Mouse (Mus musculus) fat pad, adult 2 months (tissue): Measurements from ENCODE around the gene Tmem108.
"Not testable (repeated sequence)": the region's sequence is repeated elsewhere in the genome, so short reads cannot be mapped to it uniquely, and the experiment has no call there.

ENCODE experiments used
- DNase-seq: peaks from one replicate; pipeline ENCODE4 v3.0.0-alpha.2; 2011; ENCODE audit warnings: low read depth, low spot score; ENCODE audit errors: extremely low read depth

The Tmem108 gene

DNA sequence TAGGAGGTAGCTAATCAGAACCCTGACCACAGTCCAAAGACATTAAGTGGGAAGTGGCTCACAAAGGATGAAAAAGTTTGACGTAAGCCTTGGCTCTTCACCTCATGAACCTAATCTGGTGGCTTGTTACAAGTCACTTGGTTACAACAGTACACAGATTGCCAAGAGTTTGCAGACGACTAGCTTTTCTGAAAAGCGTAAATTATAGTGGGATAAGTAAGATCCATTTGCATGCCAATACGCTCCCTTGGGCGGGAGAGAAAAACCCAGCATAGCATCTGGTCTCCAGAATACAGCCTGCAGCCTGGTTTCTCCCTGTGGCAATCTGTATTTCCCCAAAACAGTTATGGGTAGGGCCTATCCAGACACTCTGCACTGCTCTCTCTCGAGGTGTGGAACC, 74.5 kb downstream of the Tmem108 start:
- no peak for DNase-seq

DNA sequence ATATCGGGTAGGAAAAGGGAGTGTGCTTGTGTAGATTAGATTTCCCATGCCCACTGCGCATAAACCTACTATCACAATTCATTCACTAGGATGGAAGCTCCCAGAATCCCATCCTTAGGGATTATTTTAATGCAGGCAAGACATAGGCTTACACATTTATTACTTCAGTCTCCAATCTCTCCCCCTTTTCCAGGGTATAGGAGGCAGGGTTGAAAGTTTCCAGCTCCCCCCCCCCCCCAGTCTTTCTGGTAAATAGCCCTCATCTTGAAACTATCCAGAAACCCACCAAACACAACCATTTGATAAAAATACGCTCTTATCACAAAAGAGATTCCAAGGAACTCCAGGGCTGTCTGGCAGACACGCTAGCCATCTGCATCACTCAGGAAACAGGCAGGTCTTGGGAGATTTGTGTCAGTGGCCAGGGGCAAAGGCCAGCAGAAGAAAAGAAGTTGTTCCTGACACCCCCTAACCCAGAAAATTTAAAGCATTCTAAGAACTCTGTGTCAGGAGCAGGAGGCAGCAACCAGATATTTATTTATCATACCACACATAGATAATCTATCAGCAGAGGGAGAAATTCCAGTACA, 79.8 kb downstream of the Tmem108 start:
- DNase-seq = no peak

DNA sequence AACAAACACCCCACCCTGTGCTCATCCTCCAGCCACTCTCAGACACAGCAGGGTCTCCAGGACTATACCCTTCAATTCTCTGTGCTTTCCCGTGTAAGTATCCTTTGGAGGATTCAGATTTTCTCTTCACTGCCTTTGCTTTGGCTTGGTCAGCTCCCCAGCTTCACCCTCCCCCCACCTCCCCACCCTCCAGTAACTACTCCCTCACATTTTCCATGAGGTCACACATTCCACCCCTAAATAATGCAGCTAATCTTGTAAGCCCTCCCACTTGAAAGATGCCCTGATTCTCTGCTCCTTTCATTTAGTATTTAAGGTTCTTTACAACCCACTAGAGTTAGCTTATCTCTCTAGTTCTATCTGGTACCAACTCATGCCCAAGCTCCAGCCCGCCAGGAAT, 82.4 kb downstream of the Tmem108 start:
- DNase-seq = no peak

GRCm38 (mm10) chr9:103678531-103679060, 83.0 kb downstream of the Tmem108 start:
- no peak for DNase-seq

DNA sequence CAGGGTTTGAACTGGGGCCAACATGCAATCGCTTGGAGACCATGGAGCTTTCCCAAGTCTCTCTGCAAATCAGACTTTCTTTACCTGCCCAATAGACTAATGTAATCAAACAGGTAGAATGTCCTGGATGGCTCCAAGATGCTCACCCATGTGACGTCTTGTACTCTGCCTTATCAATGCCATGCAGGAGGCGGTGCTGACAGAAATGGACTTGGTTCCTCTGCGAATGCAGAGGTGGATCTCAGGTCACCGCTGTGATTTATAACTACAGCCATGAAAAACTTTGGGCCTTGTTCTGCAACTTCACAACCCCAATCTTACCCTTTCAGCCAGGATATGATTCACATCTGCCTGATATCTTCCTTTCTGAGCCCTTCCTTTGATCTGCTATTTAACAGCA, 83.8 kb downstream of the Tmem108 start:
- no peak for DNase-seq

DNA sequence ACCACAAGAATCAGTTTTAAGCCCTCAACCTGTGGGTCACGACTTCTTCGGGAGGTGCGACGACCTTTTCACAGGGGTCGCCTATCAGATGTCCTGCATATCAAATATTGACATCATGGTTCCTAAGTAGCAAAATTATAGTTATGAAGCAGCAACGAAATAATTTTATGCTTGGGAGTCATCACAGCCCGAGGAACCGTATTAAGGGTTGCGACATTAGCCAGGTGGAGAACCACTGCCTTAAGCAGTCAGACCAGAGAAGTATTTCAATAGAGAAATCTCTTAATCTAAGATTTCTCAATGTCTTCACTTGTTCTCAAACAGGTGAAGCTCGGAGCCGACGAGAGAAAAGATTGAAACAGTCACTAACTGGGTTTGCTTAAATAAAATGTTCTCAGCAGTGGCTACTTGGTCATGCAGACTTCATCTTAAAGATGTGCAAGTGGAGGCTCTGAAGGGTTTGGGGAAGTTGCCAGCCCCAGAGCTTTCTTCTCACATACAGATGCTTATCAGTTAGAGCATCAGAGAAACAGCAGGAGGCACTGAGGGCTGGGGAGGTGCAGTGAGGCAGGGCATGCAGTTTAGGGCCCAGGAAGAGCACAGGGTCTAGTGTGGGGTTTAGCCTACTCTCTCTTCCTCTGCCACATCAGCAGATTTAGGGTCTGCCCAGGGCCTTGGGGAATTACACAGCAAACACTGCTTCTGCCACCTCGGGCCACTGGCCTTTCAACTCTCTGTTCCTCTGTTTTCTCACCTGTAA, 85.7 kb downstream of the Tmem108 start:
- DNase-seq = peak; percentile 36

DNA sequence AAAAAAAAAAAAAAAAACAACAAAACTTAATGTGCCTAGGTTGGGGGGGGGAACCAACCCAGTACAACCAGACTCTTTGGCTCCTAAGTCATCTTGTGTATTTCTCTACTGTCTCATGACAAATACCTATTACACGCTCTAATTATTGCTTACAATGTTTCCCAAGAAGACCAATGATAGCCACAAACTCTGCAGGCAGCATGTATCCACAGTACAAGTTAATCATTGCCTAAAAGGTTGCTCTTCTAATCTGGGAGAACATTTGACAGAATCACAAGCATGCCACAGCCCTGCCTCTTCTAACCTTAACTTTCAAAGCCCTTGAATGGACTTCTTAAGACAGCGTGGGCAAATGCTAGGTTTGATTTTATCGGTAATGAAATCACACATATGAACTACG, 88.8 kb downstream of the Tmem108 start:
- no peak for DNase-seq

DNA sequence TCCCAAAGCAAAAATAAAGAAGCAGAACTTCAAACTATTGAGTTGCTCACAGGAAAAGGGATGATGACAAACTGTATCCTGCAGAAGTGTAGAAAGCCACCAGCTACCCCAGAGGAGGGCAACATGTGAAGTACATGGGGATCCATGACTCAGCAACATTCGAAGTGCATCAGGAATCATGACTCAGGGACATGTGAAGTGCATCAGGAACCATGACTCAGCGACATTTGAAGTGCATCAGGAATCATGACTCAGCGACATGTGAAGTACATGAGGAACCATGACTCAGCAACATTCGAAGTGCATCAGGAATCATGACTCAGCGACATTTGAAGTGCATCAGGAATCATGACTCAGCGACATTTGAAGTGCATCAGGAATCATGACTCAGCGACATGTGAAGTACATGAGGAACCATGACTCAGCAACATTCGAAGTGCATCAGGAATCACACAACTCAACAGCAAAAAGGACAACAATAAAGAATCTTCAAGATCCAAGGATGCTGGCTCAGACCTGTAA, 91.0 kb downstream of the Tmem108 start:
- DNase-seq = not testable (repeated sequence)

DNA sequence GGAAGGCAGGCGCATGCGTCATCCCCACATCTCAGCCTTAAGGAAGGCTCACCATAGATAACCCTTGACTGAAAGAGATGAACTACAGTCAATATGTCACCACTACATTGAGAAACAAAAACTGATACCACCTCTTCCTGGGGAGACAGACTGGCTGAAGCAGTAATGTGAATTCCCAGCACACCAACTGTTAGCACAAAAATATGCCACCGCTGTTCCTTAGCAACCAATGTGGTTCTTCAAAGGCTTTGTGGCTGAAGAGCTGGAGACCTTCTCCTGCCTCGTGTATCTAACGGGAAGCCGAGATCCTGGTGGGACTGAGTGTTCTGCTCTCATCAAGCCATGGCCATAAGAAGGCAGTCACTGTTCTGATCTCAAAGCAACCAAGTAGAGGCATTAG, 92.8 kb downstream of the Tmem108 start:
- no peak for DNase-seq

DNA sequence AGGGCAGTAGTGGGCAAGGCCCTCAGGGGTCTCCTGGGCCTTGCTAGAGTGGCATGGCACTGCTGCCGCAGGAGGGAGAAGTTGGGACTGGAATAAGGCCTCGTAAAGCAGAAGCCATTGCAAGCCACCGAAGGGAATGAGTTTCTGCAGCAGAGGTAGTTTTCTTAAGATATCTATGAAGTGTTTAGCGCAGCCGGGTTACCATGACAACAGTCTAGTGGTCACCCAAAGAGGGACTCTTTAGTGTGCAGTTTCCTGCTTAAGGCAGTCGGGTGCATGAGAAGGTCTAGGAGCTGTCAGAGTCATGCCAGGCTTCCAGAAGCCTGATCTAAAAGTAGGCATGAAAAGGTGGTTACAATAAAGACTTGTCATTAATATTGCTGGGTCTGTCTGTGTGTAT, 95.8 kb downstream of the Tmem108 start:
- no peak for DNase-seq

DNA sequence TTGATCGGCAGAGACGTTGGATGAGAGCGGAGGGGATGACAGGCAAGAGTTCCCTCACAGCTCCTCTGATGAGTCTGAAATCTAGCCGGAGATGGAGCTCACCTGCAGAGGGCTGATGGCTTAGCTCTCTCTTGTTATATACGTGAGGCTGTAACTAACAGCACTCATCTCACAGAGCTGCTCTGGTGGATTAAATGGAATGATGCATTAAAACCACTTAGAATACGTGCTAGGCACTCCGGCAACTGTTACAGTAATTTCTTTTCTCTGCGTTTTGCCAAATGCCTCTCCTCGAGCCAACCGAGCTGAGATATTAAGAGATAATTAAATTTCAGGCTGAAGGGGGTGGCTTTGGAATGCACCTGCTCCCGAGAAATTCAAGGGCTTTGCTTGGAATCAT, 97.5 kb downstream of the Tmem108 start:
- DNase-seq = no peak

DNA sequence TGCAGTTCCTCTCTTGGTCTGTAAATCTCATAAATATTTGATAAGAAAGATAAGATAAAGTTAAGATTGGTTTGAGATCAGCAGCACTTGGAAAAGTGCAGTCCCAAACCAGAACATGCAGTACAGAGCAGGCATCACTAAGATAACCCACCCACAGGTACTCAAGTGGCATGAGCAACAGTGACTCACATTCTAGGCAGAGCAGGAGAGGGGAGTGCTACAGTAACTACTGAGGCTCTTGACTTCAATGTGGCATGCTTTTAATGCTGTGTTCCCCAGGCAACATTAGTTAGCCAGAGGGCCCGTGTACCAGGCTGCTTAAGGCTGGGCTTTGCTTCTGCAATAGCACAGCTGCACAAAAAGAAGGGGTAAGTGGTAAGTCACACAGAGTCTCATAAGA, 99.8 kb downstream of the Tmem108 start:
- DNase-seq = no peak

- DNase-seq = no peak
Observed at GRCm38 (mm10) chr9:103657981-103658380, 103.7 kb downstream of the Tmem108 start.

- DNase-seq = no peak
Observed at GRCm38 (mm10) chr9:103657183-103657975, 104.3 kb downstream of the Tmem108 start.

GRCm38 (mm10) chr9:103653995-103654587, 107.5 kb downstream of the Tmem108 start:
- DNase-seq = no peak

DNA sequence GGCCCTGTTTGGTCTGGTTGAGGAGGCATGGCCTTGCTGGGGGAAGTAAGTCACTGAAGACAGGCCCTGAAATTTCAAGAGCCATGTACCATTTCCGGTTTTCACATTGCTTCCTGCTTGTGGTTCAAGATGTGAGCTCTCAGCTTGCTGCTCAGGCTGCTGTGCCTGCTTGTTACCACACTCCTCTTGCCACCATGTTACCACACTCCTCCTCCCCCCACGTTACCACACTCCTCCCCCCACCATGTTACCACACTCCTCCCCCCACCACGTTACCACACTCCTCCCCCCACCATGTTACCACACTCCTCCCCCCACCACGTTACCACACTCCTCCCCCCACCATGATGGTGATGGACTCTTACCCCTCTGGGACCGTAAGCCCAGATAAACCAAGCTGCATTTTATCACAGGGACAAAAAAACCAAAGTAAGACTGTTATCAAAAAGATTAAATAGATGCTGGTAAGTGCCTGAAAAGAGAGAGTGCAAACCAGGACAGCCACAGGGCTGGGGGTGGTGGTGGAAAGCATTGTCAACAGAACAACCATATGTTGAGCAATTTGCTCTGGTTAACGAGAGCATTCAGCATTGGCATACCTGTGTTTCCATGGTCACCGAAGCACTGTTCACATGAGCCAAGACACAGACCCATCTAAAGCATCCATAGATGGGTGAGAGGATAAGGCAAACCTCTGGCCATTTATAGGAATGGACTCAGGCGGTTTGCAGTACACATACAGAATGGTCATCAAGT, 109.3 kb downstream of the Tmem108 start:
- no peak for DNase-seq

- DNase-seq = no peak
Observed at GRCm38 (mm10) chr9:103646605-103647004, 115.0 kb downstream of the Tmem108 start.

GRCm38 (mm10) chr9:103645724-103646123, 115.9 kb downstream of the Tmem108 start:
- DNase-seq = no peak

GRCm38 (mm10) chr9:103642300-103642699, 119.3 kb downstream of the Tmem108 start:
- DNase-seq = no peak

DNA sequence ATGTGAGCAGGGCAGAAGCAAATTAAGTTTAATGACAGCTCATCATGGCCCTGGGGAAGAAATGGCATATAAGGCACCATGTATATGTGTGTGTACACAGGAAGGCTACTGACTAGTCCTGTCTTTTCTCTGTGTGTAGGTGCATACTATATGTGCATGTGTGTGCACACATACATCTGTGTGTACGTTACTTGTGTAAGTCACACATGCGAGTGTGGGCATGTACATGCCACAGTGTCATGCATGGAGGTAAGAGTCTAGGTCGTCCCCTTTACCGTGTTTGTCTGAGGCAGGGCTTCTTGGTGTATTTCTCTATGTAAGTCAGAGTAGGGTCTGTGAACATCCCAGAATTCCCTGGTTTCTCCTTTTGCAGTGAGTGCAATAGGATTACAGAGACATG, 120.3 kb downstream of the Tmem108 start:
- DNase-seq = no peak
